Mouse (Mus musculus) kidney, adult 8-10 months (tissue): Measurements from ENCODE around the gene Tmem119.

Experiments
- DNase-seq, 2 experiments: peaks; one replicate each; pipeline ENCODE4 v3.0.0; 2022

The Tmem119 gene

DNA sequence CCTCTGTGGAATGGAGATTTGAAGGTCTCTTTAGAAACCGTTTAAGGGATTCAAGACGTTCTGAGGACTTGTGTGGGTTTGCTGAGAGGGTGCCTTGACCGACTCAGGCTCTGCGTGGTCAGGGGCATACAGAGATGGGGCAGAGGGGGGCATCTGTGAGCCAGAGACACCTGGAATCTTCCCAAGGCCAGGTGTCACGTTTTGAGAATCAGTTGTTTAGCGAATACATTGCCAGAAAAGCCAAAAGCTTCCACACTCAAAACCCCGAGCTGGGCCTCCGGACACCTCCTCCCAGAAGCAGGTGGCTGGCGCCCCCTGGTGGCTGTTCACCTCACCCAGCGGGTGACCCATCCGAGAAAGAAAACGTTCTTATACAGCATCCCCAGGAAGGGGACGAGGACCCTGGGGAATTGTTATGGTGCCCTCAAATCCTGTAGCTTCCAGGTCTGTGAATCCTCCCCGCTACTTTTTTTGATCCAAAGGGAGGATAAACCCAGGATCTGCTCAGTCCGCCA, 15.4 kb upstream of the Tmem119 start:
- peak; percentile 41 to 59 for DNase-seq

DNA sequence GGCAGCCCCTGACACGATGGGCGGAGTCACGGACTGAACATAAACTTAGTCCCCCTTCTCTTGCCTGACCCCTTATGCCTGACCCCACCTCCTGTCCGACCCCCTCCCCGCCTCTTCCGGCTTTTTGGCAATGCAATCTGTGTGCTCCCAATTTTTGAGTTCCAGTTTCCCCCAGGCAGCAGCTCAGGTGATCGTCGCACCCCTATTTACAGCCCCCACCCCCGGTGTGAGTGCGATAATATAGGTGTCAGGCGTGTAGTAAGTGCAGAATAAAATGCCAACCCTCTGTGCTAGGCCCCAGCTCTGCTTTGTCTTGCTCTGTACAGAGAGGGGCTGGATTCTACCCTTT, 14.7 kb upstream of the Tmem119 start:
- DNase-seq = no peak

DNA sequence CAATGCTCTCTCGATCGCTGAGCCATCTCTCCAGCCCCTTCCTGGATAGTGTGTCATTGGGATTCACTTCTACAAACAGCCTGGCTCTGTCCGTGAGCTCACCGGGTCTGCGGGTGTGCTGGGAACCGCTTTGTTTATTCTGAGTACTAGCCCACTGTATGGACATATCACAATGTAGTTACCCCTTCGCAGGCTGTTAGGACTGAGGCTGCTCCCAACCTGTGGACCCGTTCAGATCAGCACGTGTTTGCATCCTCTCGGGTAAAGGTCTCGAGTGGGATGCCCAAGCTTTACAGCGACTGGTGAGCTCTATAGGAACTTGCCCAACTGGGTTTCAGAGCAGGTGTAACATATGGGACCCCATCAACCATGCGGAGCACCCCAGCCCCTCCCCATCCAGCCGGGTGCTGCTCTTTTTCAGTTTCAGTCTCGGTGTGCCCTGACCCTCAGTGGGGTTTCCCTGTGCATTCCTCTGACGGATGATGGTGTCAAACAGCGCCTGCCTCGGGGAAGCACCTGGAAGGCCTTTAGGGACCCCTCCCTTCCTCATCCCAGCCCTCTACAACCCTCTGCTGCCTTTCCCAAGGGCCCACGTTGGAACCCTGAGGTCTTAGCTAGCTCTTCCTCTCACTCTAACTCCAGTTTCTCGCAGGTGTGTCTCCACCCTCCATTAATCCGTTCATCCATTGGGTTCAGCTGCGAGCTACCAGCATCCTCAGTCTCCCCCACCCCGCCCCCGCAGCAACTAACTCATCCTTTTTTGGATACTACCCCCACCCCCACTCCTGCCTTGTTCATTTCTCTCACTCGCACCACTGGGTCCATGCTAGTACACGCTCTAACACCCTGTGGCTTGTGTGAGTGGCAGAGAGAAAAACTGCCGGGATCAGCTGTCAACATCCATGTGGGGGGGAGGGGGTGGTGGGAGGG, 14.1 kb upstream of the Tmem119 start:
- DNase-seq = no peak

DNA sequence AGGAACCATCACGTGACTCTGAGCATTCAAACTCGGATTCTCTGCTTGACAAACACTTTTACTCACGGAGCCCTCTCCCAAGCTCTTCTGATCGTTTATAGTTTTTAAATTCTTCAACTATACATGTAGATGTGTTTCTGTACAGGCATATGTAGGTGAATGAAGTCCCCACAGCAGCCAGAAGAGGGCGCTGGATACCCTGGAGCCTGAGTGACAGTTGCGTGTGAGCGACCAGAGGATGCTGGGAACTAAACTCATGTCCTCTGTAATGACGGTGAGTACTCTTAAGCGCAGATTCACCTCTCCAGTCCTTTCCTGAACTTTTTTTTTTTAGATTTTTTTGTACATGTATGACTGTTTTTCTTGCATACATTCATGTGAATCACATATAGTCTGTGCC, 13.3 kb upstream of the Tmem119 start:
- DNase-seq = peak in 1 of 2 experiments; percentile 30

DNA sequence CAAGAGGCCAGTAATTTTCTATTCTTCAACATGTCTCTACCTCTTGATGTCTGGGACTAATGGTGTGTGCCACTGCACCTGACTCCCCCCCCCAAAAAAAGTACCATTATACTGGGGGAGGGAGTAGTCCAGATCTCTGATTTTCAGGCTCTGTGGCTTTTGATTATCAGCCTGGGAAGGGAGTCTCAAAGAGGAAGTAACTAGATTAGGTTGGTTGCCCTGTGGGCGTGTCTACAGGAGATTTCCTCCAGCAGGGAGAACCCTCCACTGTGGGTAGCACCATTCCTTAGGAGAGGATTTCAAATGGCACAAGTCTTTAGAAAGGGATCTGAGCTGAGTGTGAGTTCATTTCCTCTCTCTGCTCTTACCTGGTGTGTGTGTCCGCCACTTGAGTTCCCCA, 12.3 kb upstream of the Tmem119 start:
- no peak for DNase-seq

DNA sequence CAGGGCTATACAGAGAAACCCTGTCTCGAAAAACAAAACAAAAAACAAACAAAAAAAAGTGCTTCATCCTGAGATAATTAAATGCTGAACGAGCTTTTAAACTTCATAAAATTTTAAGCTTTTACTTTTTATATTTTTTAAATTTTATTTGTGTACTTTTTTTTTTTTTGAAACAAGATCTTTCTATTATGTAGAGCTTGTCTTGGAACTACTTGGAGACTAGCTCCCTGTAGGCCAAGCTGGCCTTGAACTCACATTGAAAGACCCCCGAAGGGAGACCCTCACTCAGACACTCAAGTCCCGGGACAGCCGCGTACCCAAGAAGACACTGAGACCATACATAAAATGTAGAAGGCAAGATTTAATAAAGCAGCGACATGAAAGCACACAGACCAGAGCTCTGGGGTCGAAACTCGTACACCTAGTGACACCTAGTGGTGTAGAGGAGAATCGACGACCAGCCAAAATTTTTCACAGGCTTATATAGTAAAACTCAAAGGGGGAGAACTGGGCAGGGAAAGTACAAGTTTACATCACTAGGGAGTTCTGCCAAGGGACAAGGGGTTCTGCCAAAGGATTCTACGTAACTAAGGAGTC, 11.6 kb upstream of the Tmem119 start:
- peak in 1 of 2 experiments; percentile 47 for DNase-seq

DNA sequence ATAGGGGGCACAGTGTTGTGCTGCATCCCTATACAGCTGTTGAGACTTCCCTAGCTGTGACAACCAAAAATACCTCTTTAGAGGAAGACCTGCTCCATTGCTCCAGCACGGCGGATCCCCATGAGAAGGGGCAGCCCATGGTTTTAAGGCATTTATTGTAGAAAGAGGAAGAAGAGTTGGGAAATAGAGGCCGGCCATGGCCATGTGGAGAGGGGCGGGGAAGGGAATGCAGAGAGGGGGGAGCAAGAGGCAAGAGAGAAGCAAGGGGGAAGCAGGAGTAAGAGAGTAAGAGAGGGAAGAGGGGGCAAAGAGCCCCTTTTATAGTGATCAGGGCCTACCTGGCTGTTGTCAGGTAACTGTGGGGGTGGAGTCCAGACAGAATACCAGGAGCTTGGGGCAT, 9.8 kb upstream of the Tmem119 start:
- DNase-seq = no peak

DNA sequence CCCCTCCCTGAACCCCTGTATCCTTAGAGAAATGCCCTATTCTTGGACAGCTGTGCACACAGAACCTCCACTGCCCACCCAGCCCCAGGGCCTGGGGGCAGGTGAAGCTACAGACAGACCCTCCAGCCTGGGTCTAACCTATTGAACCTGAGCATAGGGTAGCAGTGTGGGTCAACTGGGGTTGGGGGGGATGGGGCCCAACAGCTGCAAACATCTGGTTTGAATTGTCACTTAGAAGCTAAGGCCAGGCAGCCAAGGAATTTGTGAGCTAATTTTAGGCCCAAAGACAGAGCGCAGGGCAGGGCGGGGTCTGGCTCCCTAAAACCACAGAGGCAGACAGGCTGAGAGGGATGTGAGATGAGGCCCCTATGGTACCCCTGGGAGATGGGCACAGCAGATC, 7.9 kb upstream of the Tmem119 start:
- no peak for DNase-seq

DNA sequence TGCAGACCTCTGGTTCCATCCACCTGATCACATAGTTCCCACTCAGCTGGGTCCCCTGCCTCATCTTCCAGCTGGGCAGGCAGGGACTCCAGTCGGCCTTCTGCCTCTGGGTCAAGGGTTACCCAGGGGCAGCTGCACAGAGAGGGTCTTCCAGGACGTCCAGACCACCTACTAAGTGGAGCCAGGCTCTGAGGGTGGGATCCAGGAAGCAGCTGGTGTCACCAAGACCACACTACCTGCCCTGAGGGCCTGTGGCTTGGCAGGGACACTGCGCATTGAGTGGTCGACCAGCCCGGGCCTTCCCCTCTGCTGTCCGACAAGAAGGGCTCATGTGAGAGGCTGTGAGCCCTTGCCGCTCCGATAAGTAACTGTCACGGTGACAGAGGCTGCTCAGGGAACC, 7.4 kb upstream of the Tmem119 start:
- no peak for DNase-seq

DNA sequence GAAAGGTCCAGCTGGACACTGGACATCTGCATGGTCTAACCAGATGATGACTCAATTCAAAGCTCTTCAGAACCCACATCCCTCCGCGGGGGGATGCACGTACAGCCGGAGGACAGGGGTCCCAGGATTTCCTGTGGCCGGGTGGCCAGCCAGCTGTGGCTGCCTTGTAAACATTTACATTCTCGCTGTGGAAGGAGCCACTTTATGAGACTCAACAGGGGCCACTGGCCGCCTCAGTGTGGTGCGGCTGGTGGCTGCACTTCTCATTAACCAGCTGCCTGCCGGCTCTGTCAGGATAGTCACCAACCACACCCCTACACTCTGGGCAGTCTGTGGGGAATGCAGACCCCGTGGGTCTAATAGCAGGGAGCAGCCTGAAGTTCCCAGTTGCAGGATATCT, 6.1 kb upstream of the Tmem119 start:
- no peak for DNase-seq

DNA sequence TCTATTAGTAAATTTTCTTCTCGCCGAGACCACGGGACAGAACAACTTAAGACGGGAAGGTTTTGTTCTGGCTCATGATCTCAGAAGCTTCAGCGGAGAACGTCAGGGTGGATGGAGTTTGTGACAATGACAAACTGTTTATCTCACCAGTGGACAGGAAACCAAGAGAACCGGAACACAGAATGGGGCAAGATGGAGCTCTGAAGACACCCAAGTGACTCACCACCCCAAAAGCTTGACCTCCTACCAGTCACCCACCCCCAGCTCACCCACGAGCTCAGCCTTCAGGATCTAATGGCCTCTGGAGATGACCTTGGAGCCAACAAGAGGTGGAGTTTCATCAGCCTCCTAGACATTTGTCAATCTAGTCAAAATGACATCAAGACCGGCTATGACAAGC, 5.0 kb upstream of the Tmem119 start:
- DNase-seq = no peak

DNA sequence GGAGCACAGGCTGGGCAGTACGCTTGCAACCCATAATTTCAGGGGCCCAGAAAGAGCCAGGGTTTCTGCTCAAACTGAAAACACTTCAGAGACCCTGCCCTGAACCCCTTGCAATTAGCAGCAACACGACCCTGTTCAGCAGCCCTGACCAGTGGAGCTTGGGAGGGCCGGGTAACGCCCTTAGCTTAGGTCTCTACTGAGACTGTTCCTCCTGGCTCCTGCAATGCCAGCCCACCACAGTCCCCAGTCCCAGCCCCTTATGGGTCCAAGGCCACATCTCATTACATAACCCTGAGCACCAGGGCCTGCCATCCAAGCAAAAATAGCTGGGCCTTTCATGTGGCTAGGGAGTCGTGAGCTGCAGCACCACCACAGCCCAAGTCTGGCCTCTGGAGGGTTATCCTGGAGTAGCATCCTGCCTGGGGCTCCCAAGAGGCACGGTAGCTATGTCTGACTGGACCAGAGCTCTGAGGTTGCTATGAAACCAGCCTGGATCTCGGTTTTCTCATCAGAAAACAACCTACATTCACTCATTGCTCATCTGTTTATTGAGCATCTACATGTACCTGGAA, 4.2 kb upstream of the Tmem119 start:
- no peak for DNase-seq

DNA sequence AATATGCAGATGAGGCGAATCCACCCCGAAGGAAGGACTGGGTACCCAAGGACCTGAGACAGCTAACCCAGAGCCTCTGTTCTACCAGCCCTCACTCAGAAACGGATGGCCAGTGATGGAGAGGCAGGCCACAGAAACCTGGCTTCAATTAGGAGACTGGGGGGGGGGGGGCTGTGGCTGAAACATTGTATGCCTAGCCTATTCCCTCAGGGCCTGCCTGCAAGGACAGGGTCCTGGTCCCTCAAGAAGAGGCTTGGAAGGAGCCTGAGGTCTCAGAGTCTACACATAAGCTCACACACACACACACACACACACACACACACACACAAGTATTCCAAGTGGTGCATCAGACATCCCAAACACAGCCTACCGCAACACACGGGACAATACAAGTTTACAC, 625 bp downstream of the Tmem119 start:
- DNase-seq = no peak

DNA sequence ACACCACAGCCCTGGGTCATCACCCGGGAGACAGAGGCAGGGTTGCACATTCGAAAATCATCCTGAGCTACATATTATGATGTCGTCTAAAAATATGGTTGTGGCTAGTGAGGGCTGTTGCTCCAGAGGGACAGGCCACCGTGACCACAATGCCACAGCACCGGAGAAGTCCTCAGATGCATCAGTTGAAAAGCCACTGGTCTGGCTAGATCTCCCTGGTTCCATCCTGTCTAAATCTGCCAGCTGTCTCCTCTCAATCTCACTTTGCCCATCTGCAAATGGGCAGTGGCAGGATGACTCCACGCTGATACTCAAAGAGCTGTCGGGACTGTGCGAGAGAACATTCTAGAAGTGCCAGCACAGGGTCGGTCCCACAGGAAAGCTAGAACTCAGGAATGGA, 1.8 kb downstream of the Tmem119 start:
- DNase-seq = no peak

DNA sequence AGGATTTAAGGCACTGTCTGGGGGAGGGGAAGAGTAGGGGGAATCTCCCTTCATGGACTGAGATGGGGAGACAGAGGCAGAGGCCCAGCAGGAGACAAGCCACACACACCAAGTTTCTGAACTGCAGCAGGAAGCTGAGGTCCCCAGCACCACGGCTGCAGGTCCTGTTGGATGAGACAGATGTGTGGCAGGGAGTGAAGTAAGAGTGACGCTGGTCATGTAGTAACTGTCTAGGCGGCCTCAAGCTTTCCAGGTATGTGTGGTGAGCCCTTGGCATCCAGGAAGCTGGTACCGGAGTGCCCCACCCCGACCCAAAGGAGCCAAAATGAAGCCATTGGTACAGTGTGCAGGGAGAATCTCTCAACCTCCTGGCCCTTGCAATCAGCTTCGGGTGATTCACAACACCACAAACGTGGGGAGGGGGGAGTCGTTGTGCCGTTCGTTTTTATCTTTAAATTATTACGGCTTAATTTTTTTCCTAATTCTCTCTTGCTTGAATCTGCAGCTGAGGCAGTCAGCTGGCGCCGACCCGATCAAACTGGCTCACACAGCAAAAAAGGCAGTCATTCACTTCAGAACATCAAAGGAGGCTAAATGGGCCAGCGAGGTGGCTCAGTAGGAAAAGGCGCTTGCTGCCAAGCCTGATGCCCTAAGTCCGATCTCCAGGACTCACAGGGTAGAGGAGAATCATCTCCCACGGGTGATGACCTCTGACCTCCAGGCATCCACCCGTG, 3.0 kb downstream of the Tmem119 start:
- no peak for DNase-seq

DNA sequence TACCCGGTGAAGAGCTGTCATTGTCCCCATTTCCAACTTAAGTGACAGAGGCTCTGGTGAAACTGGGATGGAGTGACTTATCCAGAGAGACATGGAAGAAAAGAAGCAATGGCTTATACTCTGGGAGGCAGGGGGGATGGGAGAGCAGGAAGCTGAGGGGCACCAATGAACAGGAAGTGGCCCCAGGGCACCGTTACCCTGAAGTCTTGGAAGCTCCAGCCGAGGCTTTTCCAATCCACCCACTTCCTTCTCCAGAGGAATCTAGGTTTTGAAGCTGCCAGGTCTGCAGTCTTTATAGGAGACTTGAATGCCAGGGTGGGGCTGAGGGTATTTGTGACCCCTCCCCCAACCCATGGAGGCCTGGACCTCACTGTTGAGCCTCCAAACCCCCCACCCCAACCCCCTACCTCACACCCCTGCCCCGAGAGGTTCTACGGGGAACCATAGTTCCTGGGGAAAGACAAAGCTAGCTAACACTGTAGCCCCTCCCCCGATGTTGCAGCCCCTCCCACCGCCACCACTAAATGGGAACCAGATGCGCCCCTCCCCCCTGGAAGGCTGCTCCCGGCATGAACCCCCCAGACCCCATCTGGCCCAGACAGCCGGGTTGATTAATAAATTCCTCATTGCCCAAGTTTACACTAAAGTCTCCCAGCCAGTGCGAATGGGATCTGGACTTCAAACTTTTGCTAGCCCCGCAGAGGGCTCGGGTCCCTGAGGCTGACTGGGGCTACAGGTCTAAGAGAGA, 3.7 kb downstream of the Tmem119 start:
- DNase-seq = no peak

DNA sequence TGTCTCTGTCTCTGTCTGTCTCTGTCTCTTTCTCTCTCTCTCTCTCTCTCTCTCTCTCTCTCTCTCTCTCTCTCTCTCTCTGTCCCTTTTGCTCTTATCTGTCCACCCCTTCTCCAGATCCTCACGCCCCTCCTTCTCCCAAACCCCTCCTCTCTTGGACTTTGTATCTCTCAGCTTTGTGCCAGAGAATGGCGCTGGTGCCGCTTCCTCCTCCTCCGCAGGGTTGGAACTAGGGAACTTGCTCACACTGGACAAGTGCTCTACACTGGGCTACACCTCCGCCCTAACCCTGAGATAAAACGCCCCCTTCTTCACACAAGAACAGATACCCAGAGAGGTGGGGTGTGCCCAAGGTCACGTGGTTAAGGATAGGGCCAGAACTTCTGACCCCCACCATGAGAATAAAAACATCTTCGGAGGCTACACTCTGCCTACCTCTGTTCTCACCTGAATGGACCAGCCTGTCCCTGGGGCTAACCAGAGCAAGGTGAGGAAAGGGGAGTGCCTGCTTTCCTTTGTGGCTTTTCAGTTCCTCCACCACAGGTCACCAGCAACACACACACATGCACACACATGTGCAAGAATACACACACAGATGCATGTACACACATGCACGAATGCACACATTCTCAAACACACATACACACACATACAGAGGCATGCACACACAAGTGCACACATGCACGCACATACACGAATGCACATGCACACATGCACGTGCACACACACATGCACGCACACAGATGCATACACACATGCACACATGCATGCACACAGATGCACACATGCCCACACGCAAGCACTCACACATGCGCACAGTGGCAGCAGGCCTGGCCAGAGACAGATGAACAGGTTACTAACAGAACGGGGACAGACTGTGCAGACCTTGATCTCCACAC, 8.9 kb downstream of the Tmem119 start:
- DNase-seq = peak in 1 of 2 experiments; percentile 34

DNA sequence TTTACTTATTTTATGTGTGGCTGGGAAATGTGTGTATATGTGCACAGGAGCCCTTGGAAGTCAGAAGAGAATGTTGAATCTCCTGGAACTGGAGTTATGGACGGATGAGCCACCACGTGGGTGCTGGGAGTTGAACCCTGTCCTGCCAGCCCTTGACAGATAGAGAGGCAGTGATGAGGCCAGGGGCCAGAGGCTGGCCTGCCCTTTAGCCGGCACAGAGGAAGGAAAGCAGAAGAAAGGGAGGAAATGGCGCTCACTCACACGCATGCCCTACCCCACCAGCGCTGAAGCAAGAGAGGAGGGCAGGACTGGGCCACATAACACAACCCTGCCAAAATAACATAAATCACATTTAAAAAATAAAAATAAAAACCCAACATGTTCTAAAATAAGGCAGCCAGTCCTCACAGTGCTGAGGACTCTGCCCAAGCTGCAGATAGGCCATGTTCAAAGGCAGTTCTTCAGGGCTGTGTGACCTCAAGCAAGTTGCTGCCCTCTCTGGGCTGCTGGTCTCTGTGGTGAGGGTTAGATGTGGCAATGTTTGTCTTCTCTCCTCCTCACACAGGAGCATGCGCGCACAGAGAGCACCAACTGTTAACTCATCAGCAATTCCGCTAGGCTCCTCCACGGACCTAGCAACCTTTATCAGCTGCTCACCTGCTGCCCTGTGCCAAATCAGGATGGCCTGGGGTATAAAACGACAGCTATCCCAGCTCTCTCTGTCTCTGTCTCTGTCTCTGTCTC, 9.7 kb downstream of the Tmem119 start:
- peak; percentile 46 to 54 for DNase-seq

DNA sequence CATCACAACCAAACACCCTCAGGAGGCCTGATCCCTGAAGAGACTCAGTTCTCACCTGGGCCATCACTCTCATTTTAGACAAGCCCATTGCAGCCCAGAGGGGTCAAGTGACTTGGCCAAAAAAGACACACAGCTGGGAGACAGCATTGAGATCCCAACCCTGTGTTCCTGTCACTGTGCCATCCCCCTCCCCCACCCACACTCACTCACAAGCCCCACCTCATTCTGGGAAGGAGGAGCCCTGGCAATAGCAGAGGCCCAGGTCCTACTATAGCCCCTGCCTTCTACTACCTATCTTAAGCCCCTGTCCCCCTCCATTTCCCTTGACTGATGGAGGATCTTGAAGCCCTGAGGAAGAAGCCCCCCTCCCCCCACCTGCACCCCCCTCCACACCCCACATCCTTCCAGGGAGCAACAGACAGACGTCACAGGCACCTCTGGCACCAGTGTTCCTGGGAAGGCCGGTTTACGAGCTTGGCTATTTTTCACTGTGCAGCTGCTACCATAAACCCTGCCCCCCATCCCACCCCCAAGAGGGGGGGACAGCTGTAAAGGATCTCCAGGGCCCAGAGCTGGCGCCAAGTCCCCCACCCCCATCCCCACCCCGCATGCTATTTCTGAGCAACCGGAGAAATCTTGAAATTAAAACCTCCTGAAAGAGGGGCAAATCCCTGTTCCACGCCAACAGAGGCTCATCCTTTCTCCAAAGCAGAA, 11.1 kb downstream of the Tmem119 start:
- DNase-seq = peak in 1 of 2 experiments; percentile 44

DNA sequence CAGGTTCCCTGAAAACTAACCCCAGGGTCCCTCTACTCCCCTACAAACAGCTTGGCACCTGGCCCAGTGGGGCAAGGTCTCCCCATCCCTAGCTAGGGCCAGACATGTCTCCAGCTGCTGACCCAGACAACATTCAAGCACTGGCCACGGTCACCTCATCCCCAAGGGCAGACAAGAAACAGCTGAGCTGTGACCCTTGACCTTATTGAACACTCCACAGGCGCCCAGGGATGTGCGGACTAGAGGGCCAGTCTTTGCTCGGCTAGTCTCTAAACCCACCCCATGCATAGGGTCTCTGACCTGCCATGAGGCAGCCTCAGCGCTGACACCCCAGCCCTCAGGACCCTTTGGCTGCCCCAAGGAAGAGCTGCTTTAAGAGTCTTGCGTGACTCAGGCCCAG, 11.7 kb downstream of the Tmem119 start:
- DNase-seq = no peak
